Mouse (Mus musculus): ENCODE measurements around the gene Ado. TPM values are rescaled to one million over a fixed set of nuclear protein-coding genes. Genes with fewer than 3 reads are reported as not detected.

The Ado gene
- polyA plus RNA-seq (2015; fragmentation: Nextera tagmentation; extraction: Ambion mirVana): 50.9 and 54.6 TPM in 2 replicates

DNA sequence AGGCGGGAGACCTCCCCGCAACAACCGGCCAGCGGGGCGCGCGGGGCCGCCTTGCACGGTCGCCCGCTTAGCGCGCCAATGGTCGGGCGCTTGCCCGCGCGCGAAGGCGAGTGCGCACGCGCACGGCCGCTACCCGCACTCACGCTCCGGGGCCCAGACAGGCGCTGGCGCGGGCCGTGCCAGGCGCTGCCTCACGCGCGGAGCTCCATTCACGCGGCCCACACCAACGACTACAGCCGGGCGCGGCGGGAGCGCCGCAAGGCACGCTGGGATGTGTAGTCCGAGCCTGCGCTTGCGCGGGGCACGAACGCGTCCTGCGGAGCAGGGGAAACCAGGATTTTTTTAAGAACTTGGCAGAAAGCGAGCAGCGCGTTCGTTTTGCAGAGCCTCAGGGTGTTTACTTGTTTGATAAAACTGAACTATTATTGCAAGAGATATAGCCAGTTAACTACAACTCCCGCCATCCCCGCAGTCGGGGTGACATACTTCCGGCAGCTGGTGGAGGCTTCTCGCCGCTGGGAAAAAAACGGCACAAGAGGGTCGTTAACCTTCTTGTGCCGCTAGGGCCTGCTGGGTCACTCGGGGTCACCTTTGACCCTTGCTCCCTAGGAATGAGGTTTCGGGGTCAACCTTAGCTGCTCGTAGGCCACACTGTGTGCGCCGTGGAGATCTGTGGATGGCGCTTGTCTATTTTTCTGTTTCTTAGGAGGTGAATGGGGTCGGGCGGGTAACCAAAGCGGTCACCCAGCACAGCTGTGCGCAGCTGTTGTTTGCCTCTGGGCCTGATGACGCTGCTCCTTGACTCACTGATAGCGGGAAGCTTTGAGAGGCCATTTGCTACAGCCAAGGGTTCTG lies at the start of gene Ado:
TSS of gene Ado (minus strand) at position 79 of the 855 bp plus-strand sequence.
- WGBS: under 1% methylated on average over 79 of the region's 79 CpGs
- H3K9me3 ChIP-seq: no peaks in the 10 kb centered on the region
- peak; percentile 95 for ATAC-seq

DNA sequence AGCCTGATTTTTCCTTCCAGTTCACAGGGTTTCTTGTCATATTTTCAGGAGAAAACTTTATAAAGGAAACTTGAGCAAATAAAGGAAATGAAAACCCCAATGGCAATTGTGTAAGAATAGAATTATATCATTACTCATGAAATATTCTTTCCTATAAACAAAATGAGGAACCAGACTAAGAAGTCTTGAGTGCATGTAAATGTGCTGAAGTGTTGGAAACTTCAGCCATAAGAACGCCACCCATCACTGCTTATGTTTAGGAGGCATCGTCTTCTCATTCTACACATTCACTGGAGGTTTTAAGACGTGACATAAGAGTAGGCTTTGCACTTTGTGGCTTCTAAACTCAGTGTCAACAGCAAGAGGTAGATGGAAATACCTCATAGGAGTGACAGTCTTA lies 46.5 kb upstream of the Ado start:
- H3K9me3 ChIP-seq: no peaks in the 10 kb centered on the region
- no peak for ATAC-seq
- H3K4me2 ChIP-seq (replicated peaks): no peak overlapping the region
- 76% methylated on average over 3 of the region's 3 CpGs for WGBS
- no peak overlapping the region for H3K9ac ChIP-seq
- no peak overlapping the region for H3K4me3 ChIP-seq (replicated peaks)
- H3K27ac ChIP-seq: no peak overlapping the region
- H3K36me3 ChIP-seq: no peaks in the 10 kb centered on the region
- H3K4me1 ChIP-seq (replicated peaks): no peaks in the 10 kb centered on the region
- H3K27me3 ChIP-seq (replicated peaks): no peaks in the 10 kb centered on the region

More for the DNA sequence above, at the start of gene Ado:
- no peaks in the 10 kb centered on the region for H3K36me3 ChIP-seq
- H3K4me2 ChIP-seq (replicated peaks): peak within 1 kb of the TSS; percentile 93
- H3K9ac ChIP-seq: peak within 1 kb of the TSS; percentile 82
- peak within 1 kb of the TSS; percentile 92 for H3K27ac ChIP-seq
- H3K27me3 ChIP-seq (replicated peaks): no peaks in the 10 kb centered on the region
- peaks cover 15% of the 10 kb centered on the region for H3K4me1 ChIP-seq (replicated peaks)
- H3K4me3 ChIP-seq (replicated peaks): peak within 1 kb of the TSS; percentile 91

DNA sequence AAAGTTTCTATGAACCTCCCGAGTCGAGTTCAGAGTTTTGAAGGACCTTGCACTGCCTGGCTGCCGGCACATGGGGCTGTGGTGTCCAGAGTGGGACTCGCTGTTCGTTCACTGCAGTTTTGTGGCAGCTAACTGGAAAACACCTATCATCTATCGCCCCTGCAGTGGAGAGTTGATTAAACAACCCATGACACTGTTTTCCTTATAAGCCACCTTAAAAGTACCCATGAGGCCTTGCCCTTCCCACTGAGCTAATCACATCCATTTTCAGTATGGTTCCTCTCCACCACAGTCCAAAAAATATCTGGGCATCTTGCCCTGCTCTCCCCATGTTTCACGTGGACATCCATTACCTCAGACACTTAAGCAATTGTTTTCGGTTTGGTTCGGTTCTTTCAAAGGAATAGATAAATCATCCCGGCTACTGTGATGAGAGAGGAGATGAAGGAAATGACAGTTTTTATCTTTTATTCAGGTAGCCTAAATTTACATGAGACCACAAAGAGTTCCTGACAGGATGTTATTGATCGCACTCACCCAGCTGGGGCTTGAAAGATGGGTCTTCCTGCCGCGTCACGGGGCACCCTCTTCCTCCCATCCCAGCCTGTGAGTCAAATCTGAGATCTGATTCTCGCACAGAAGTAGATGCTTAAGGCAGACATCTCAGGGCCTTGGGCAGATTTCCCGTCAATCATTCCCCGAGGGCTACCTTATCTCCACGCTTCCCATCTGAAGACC lies 37.3 kb upstream of the Ado start:
- no peak overlapping the region for H3K4me3 ChIP-seq (replicated peaks)
- no peaks in the 10 kb centered on the region for H3K27me3 ChIP-seq (replicated peaks)
- no peaks in the 10 kb centered on the region for H3K9me3 ChIP-seq
- WGBS: 86% methylated on average over 18 of the region's 18 CpGs
- no peaks in the 10 kb centered on the region for H3K4me1 ChIP-seq (replicated peaks)
- no peak for ATAC-seq
- no peak overlapping the region for H3K4me2 ChIP-seq (replicated peaks)
- no peaks in the 10 kb centered on the region for H3K36me3 ChIP-seq
- H3K27ac ChIP-seq: no peak overlapping the region
- no peak overlapping the region for H3K9ac ChIP-seq

DNA sequence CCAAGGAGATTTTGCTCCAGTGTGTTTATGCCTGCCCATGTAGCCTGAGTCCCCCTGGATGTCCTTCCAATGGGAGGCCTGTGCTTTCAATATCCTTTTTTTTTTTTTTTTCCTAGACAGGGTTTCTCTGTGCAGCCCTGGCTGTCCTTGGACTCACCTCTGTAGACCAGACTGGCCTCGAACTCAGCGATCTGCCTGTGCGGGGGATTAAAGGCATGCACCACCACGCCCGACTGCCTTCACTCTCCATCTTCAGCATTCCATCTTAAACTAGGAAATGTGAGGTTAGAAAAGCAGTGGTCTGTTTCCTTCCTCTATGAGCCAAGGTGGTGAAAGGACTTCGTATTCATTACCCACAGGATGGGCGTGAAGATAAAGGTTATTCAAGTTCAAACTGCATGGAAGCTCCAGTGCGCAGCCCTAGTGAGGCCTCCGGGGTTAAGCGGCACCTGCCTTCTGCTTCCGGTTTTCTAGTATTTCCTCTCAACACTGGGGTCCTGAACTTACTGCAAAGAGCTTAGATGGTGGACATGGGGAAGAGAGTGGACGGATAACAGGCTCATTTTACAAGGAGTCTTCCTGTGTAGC lies 33.0 kb upstream of the Ado start:
- H3K9me3 ChIP-seq: no peaks in the 10 kb centered on the region
- WGBS: 73% methylated on average over 12 of the region's 12 CpGs
- no peak overlapping the region for H3K9ac ChIP-seq
- H3K4me1 ChIP-seq (replicated peaks): no peaks in the 10 kb centered on the region
- H3K36me3 ChIP-seq: no peaks in the 10 kb centered on the region
- no peak overlapping the region for H3K4me3 ChIP-seq (replicated peaks)
- H3K27ac ChIP-seq: no peak overlapping the region
- H3K27me3 ChIP-seq (replicated peaks): no peaks in the 10 kb centered on the region
- H3K4me2 ChIP-seq (replicated peaks): no peak overlapping the region
- no peak for ATAC-seq

DNA sequence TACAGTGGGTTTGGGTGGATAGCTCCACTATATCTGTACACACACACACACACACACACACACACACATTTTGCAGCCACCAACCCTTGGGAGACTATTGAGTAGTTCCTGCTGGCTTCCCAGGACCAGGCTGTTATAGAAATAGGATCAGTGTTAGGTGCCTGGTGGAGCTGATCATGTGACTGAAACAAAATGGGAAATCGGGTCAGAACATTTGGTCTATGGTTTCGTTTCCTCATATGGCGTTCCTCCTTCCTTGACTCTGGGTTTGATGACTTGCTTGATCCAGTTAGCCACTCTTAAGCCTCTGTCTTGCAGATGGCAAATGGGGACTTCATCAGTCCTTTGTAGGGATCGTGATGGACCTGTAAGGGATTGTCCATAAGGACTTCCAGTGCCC lies 31.1 kb upstream of the Ado start:
- no peak for ATAC-seq
- no peak overlapping the region for H3K4me3 ChIP-seq (replicated peaks)
- H3K9ac ChIP-seq: no peak overlapping the region
- H3K9me3 ChIP-seq: no peaks in the 10 kb centered on the region
- H3K27ac ChIP-seq: no peak overlapping the region
- H3K27me3 ChIP-seq (replicated peaks): no peaks in the 10 kb centered on the region
- H3K4me1 ChIP-seq (replicated peaks): no peaks in the 10 kb centered on the region
- H3K4me2 ChIP-seq (replicated peaks): no peak overlapping the region
- H3K36me3 ChIP-seq: no peaks in the 10 kb centered on the region
- WGBS: 93% methylated on average over 4 of the region's 4 CpGs

DNA sequence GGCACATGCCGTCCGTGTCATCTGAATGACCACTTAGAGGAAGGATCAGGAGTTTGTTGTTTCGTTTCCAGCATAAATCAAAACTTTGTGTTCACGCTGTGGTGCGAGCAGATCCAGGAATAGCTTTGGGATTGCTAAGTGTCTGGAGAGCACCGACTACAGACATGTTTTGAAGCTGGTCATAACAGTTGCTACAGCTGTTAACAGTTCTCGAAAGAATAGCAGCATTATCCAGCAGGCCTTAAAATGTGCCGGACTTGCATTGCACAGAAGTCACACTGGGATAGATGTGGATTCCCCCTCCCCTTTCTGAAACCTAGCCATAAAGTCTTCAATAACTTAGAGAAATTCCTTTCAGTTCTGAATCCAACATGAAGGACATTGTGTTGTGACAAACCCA lies 24.6 kb upstream of the Ado start:
- Histone ChIP-seq H3K9ac (no peak overlapping the region), H3K9me3 (no peaks in the 10 kb centered on the region), H3K36me3 (no peaks in the 10 kb centered on the region), H3K27me3 (replicated peaks) (no peaks in the 10 kb centered on the region), H3K4me3 (replicated peaks) (no peak overlapping the region), H3K4me1 (replicated peaks) (no peaks in the 10 kb centered on the region), H3K4me2 (replicated peaks) (no peak overlapping the region), H3K27ac (no peak overlapping the region)
- no peak for ATAC-seq
- 50% methylated on average over 8 of the region's 8 CpGs for WGBS

DNA sequence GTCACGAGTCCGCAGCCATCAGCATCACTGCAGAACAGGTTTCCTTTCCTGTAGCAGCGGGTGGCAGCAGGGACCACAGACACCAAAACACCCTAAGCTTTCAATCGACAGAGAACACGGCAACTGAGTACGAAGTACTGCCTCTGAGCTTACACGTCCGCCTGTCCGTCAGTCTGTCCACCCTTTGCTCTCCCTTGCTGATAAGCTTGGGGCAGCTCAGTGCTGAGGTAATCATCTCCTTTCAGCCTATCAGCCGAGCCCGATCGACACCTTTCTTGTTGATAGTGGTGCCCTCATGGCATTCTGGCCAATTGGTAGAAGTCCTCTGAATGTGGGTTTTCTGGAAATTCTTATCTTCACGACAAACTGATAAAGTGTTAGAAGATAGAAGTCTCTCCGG lies 22.7 kb upstream of the Ado start:
- whole genome bisulfite sequencing: 83% methylated on average over 14 of the region's 14 CpGs
- no peak overlapping the region for H3K4me2 ChIP-seq (replicated peaks)
- no peak overlapping the region for H3K4me3 ChIP-seq (replicated peaks)
- H3K4me1 ChIP-seq (replicated peaks): no peaks in the 10 kb centered on the region
- no peaks in the 10 kb centered on the region for H3K9me3 ChIP-seq
- ATAC-seq: no peak
- H3K9ac ChIP-seq: no peak overlapping the region
- no peak overlapping the region for H3K27ac ChIP-seq
- no peaks in the 10 kb centered on the region for H3K36me3 ChIP-seq
- no peaks in the 10 kb centered on the region for H3K27me3 ChIP-seq (replicated peaks)

DNA sequence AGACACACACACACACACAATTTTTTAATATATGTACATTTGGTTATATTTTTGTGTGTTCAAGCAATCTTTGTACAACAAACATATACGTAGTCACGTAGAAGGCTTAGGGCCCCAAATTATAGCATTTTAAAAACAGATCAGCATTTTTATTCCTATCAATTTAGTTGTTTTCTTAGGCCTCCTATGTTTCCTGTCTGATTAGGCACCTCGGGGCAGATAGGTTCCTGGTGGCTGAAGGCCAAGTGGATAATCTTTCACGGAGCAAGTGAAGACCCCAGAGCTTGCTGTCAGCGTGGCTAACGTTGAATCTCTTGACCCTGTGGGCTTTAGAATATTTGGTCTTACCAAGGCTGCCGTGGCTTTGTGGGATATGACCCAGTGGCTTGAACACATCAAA lies 20.8 kb upstream of the Ado start:
- H3K36me3 ChIP-seq: no peaks in the 10 kb centered on the region
- H3K9ac ChIP-seq: no peak overlapping the region
- H3K27ac ChIP-seq: no peak overlapping the region
- H3K4me1 ChIP-seq (replicated peaks): no peaks in the 10 kb centered on the region
- H3K4me2 ChIP-seq (replicated peaks): no peak overlapping the region
- WGBS: 75% methylated on average over 7 of the region's 7 CpGs
- ATAC-seq: no peak
- H3K27me3 ChIP-seq (replicated peaks): no peaks in the 10 kb centered on the region
- H3K4me3 ChIP-seq (replicated peaks): no peak overlapping the region
- no peaks in the 10 kb centered on the region for H3K9me3 ChIP-seq

DNA sequence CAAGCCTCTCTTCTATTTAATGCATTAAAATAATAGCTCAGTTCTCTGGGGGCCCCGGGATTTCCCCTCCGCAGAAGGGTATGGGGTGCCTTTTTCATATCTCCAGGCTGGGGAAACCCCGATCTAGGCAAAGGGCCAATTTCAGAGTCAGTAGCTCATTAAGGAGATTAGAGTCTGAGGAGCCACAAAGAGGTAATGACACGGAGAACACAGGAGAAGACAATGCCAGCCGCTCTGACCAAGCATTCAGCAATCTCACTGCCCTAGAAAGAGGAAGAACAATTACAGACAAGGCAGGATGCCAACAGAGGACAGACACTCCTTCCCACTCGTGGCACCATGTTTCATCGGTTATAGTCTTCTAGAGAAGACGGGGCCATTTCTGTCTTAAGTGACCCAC lies 17.3 kb upstream of the Ado start:
- Histone ChIP-seq H3K4me1 (replicated peaks) (no peaks in the 10 kb centered on the region), H3K4me3 (replicated peaks) (no peak overlapping the region), H3K36me3 (no peaks in the 10 kb centered on the region), H3K27me3 (replicated peaks) (no peaks in the 10 kb centered on the region), H3K9ac (no peak overlapping the region), H3K27ac (no peak overlapping the region), H3K4me2 (replicated peaks) (no peak overlapping the region), H3K9me3 (no peaks in the 10 kb centered on the region)
- ATAC-seq: no peak
- 82% methylated on average over 8 of the region's 8 CpGs for WGBS

DNA sequence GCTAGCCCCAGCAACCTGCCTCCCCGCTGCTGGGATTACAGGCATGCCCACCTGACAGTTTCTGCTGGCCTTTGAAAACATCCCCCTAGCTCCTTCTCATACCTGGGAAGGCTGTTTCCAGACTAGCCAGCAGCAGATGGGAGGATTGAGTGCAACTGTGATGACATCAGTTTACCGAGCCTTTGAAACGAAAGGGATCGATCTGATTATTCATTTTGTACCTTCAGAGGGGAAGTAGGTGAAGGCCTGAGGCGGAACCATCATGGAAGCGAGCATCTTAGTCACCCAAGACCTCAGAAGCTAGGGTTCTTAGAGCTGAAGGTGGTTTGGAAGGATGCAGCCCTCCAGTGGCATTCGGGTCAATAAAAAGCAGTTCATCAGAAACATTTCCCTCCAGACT lies 15.8 kb upstream of the Ado start:
- Histone ChIP-seq H3K4me1 (replicated peaks) (no peaks in the 10 kb centered on the region), H3K36me3 (no peaks in the 10 kb centered on the region), H3K4me2 (replicated peaks) (no peak overlapping the region), H3K9ac (no peak overlapping the region), H3K4me3 (replicated peaks) (no peak overlapping the region), H3K27ac (no peak overlapping the region), H3K27me3 (replicated peaks) (no peaks in the 10 kb centered on the region), H3K9me3 (no peaks in the 10 kb centered on the region)
- WGBS: 94% methylated on average over 7 of the region's 7 CpGs
- no peak for ATAC-seq

DNA sequence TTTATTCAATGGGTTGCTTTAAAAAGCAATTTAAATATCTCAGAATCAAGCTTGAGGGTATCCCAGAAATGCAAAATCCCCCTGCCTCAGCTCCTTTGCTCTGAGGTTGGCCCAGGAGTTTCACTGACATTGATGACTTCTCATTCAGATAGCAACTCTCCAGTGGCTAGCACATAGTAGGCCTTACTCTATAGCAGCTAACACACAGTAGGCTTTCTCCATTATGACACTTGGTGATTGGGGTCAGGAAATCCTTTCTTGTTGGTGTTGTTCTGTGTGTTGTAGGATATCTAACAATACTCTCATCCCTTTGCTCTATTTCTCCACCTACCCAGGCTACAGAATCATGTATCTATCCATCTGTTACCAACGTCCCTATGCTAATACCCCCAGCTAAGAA lies 12.4 kb upstream of the Ado start:
- ATAC-seq: no peak
- Histone ChIP-seq H3K27ac (no peak overlapping the region), H3K9me3 (no peaks in the 10 kb centered on the region), H3K4me2 (replicated peaks) (no peak overlapping the region), H3K27me3 (replicated peaks) (no peaks in the 10 kb centered on the region), H3K4me3 (replicated peaks) (no peak overlapping the region), H3K9ac (no peak overlapping the region), H3K36me3 (no peaks in the 10 kb centered on the region), H3K4me1 (replicated peaks) (no peaks in the 10 kb centered on the region)
- WGBS: 73% methylated on average over 1 of the region's 1 CpGs

DNA sequence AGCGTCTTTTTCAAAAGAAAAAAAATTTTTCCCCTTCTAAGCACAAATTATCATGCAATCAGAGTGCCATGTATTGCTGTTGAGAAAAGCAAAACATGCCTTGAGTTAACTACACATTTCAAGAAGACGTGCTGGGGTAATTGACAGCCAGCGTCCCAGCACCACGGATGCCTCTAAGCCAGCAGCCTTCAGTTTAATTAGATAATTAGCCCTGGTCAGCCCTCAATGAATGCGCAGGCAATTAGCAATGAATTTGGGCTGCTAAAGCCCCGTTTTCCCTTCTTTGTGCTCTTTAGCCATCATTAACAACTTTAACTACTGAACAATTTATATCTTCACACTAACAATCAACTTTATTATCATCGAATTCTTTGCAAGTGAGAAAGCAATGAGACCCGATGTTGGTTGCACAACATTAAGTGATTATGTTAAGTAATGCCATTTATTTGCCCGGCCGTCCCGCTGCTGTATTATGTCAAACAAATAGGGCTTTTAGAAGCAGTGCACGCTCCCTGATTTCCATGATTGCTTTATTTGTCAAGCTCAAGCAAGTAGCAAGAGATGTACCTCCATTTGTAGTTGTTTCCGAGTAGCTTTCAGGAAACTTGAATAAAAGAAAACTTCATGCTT lies 11.1 kb upstream of the Ado start:
- H3K4me2 ChIP-seq (replicated peaks): no peak overlapping the region
- H3K4me3 ChIP-seq (replicated peaks): no peak overlapping the region
- no peaks in the 10 kb centered on the region for H3K4me1 ChIP-seq (replicated peaks)
- H3K9ac ChIP-seq: no peak overlapping the region
- whole genome bisulfite sequencing: 63% methylated on average over 13 of the region's 13 CpGs
- H3K27me3 ChIP-seq (replicated peaks): no peaks in the 10 kb centered on the region
- no peaks in the 10 kb centered on the region for H3K9me3 ChIP-seq
- no peaks in the 10 kb centered on the region for H3K36me3 ChIP-seq
- ATAC-seq: no peak
- no peak overlapping the region for H3K27ac ChIP-seq

Measured in intestine, embryonic 15.5 days (tissue).